Mouse (Mus musculus): ENCODE results near the gene Oma1. TPM values are rescaled to one million over a fixed set of nuclear protein-coding genes. Genes with fewer than 3 reads are reported as not detected.

Gene Oma1
- polyA plus RNA-seq, 1 experiment, result 5.7 TPM

- TF ChIP-seq CTCF (IDR thresholded peaks at IDR 0.05; ENCODE audit: borderline replicate concordance, extremely low read depth, insufficient read depth, insufficient read length) (no peak), POLR2A (IDR thresholded peaks at IDR 0.05; ENCODE audit: borderline replicate concordance, extremely low read depth, insufficient read depth, insufficient read length, poor library complexity, severe bottlenecking) (no peak)
- no peak for DNase-seq (ENCODE audit: low read depth)
Measured at GRCm38 (mm10) chr4:103402581-103402980, 89.0 kb downstream of the Oma1 start.

GRCm38 (mm10) chr4:103405321-103405720 lies 91.7 kb downstream of the Oma1 start:
- DNase-seq (ENCODE audit: low read depth), result no peak
- TF ChIP-seq POLR2A (IDR thresholded peaks at IDR 0.05; ENCODE audit: borderline replicate concordance, extremely low read depth, insufficient read depth, insufficient read length, poor library complexity, severe bottlenecking), result no peak
- TF ChIP-seq CTCF (IDR thresholded peaks at IDR 0.05; ENCODE audit: borderline replicate concordance, extremely low read depth, insufficient read depth, insufficient read length), result no peak

GRCm38 (mm10) chr4:103410217-103410799 lies 96.7 kb downstream of the Oma1 start:
- TF ChIP-seq POLR2A (IDR thresholded peaks at IDR 0.05; ENCODE audit: borderline replicate concordance, extremely low read depth, insufficient read depth, insufficient read length, poor library complexity, severe bottlenecking), result no peak
- no peak for TF ChIP-seq CTCF (IDR thresholded peaks at IDR 0.05; ENCODE audit: borderline replicate concordance, extremely low read depth, insufficient read depth, insufficient read length)
- no peak for DNase-seq (ENCODE audit: low read depth)

Other genes with a start within 250 kb of the Oma1 start
- 30.2 and 31.9 TPM in 2 replicates for gene Mier1, start 199.4 kb upstream of the Oma1 start, polyA plus RNA-seq (2012; rRNA removed)
- 8.5 and 10.1 TPM in 2 replicates for gene Wdr78, start 199.3 kb upstream of the Oma1 start, polyA plus RNA-seq (2012; rRNA removed)
- gene Slc35d1, start 98.6 kb upstream of the Oma1 start, polyA plus RNA-seq (2012; rRNA removed), result 6.4 and 8.4 TPM in 2 replicates
- not detected in 2 replicates for gene 4921539E11Rik, start 22.9 kb upstream of the Oma1 start, polyA plus RNA-seq (2012; rRNA removed)

All from brain, embryonic 14.5 days (tissue).